Mouse (Mus musculus) myocyte (in vitro differentiated cells): ENCODE results near the gene Rbck1. TPM values are rescaled to one million over a fixed set of nuclear protein-coding genes. Genes with fewer than 3 reads are reported as not detected.
A peak's percentile ranks its signal among the peaks of the same experiment; 100 is the strongest.
"Not testable (repeated sequence)": the region's sequence is repeated elsewhere in the genome, so short reads cannot be mapped to it uniquely, and the experiment has no call there.

Experiments used
- H3K27me3 ChIP-seq: one replicate; pipeline ENCODE4 v1.6.1; 2011; ENCODE audit not compliant: control insufficient read depth, insufficient read depth, insufficient read length
- H3K36me3 ChIP-seq: one replicate; pipeline ENCODE4 v1.6.1; 2011; ENCODE audit not compliant: control insufficient read depth, insufficient read depth
- H3K4me2 ChIP-seq: one replicate; pipeline ENCODE4 v1.6.1; 2011; ENCODE audit warnings: low read depth, control low read depth
- H3K4me3 ChIP-seq: one replicate; pipeline ENCODE4 v1.5.1; 2011; ENCODE audit warnings: mild to moderate bottlenecking, control low read depth, moderate library complexity
- H3K79me2 ChIP-seq: one replicate; pipeline ENCODE4 v1.6.1; 2011; ENCODE audit not compliant: control insufficient read depth, insufficient read depth
- H3ac ChIP-seq: one replicate; pipeline ENCODE4 v1.6.1; 2011; ENCODE audit not compliant: control insufficient read depth, insufficient read length
- CEBPB ChIP-seq: IDR thresholded peaks from 2 replicates; pipeline ENCODE4 v1.6.1; 2011; ENCODE audit warnings: mild to moderate bottlenecking, moderate library complexity; ENCODE audit not compliant: poor library complexity, insufficient read depth, severe bottlenecking
- E2F4 ChIP-seq: IDR thresholded peaks from one replicate; pipeline ENCODE4 v1.6.1; 2011; ENCODE audit warnings: mild to moderate bottlenecking, control low read depth, moderate library complexity; ENCODE audit not compliant: insufficient read depth
- MAX ChIP-seq: IDR thresholded peaks from one replicate; pipeline ENCODE4 v1.6.1; 2011; ENCODE audit warnings: low read depth, mild to moderate bottlenecking, control low read depth
- MYOD1 ChIP-seq, 3 experiments: IDR thresholded peaks; one replicate each; pipeline ENCODE4 v1.6.1; 2011; ENCODE audit warnings: control low read depth in 2 of 3, low read depth in 2 of 3, mild to moderate bottlenecking in 2 of 3, moderate library complexity in 1 of 3; ENCODE audit not compliant: insufficient read length in 2 of 3, control insufficient read depth in 1 of 3
- MYOG ChIP-seq, 3 experiments: IDR thresholded peaks; one replicate each; pipeline ENCODE4 v1.6.1; 2011; ENCODE audit warnings: control low read depth in 2 of 3, low read depth in 2 of 3, mild to moderate bottlenecking in 2 of 3; ENCODE audit not compliant: insufficient read length in 2 of 3, control insufficient read depth in 1 of 3, insufficient read depth in 1 of 3
- POLR2A ChIP-seq: IDR thresholded peaks from one replicate; pipeline ENCODE4 v1.6.1; 2011; ENCODE audit warnings: low read depth, mild to moderate bottlenecking, control low read depth, moderate library complexity; ENCODE audit not compliant: insufficient read length
- POLR2AphosphoS2 ChIP-seq: IDR thresholded peaks from one replicate; pipeline ENCODE4 v1.6.1; 2011; ENCODE audit warnings: low read depth, control low read depth; ENCODE audit not compliant: insufficient read length
- REST ChIP-seq: IDR thresholded peaks from one replicate; pipeline ENCODE4 v1.6.1; 2011; ENCODE audit warnings: mild to moderate bottlenecking, control low read depth, moderate library complexity; ENCODE audit not compliant: insufficient read depth, insufficient read length
- SRF ChIP-seq: IDR thresholded peaks from one replicate; pipeline ENCODE4 v1.6.1; 2011; ENCODE audit warnings: low read depth; ENCODE audit not compliant: control insufficient read depth, insufficient read length
- TCF12 ChIP-seq: IDR thresholded peaks from one replicate; pipeline ENCODE4 v1.6.1; 2011; ENCODE audit warnings: mild to moderate bottlenecking, control low read depth; ENCODE audit not compliant: poor library complexity, insufficient read depth, severe bottlenecking
- TCF3 ChIP-seq: IDR thresholded peaks from one replicate; pipeline ENCODE4 v1.6.1; 2011; ENCODE audit warnings: low read depth, control low read depth; ENCODE audit not compliant: insufficient read length
- USF1 ChIP-seq: IDR thresholded peaks from one replicate; pipeline ENCODE4 v1.6.1; 2011; ENCODE audit warnings: low read depth, mild to moderate bottlenecking, control low read depth, moderate library complexity
- polyA plus RNA-seq: library from polyadenylated mRNA; unstranded; fragments of >200 nt; fragmentation: generic; extraction: Trizol; gene quantifications from one replicate; pipeline ENCODE4 v1.2.1, GENCODE M21; 2012; ENCODE audit warnings: missing spikeins

Rbck1 gene
- polyA plus RNA-seq, 1 experiment: 73.3 TPM

DNA sequence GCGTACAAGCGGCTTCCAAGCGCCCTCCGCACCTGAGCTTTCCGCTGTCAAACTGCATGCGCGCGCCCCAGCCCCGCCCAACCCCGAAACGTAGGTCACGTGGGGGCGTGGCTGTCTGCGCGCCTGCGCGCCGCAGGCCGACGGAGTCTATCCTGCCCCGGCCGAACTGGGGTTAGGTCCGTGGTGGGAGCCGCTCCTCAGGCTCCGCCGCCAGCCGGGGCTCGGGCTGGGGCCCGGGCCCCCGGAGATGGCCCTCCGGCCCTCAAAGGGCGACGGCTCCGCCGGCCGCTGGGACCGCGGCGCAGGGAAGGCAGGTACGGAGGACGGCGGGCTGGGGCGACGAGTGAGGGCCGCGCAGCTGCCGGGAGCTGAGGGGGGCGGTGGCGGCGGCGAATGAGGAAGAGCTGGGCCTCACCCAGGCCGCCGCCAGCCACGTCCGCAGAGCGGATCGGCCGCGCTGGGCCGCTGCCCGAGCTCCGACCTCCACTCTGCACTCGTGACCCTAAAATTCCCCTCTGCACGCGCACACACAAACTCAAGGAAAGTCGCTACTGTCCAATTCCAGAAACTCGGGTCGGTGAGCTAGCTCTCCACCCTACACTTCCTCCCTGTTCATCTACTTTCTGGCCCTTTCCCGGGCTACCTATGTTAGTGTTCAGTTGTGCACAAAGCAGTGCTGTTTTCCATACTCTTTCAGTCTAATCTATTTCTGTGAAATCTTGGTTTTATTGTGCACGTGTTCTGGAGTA lies 38.6 kb downstream of the Rbck1 start, which contains the start of gene Tbc1d20:
TSS of gene Tbc1d20 (plus strand) at position 102 of the 749 bp plus-strand sequence.
- Histone ChIP-seq H3ac (peak within 1 kb of the TSS; percentile 94), H3K79me2 (peaks cover 49% of the 10 kb centered on the region), H3K4me2 (peak within 1 kb of the TSS; percentile 89), H3K4me3 (peak within 1 kb of the TSS; percentile 57), H3K27me3 (no peaks in the 10 kb centered on the region), H3K36me3 (no peaks in the 10 kb centered on the region)
- TF ChIP-seq POLR2AphosphoS2 (peak; percentile 93), MYOD1 (IDR thresholded peaks at IDR 0.05; ENCODE audit: control insufficient read depth in 1 of 3, insufficient read length in 2 of 3, low read depth in 2 of 3) (peak in 2 of 3 experiments; percentile 49 to 78), POLR2A (peak; percentile 90), MYOG (IDR thresholded peaks at IDR 0.05; ENCODE audit: control insufficient read depth in 1 of 3, insufficient read depth in 1 of 3, insufficient read length in 2 of 3, low read depth in 2 of 3) (peak in 2 of 3 experiments; percentile 41 to 57), USF1 (peak; percentile 89), REST (no peak)

- TF ChIP-seq TCF12 (no peak), POLR2A (no peak), TCF3 (no peak), E2F4 (no peak), POLR2AphosphoS2 (no peak), MYOG (IDR thresholded peaks at IDR 0.05; ENCODE audit: control insufficient read depth in 1 of 3, insufficient read depth in 1 of 3, insufficient read length in 2 of 3, low read depth in 2 of 3) (no peak), REST (no peak), MAX (no peak)
- Histone ChIP-seq H3ac (peak overlapping the region; percentile 94), H3K79me2 (peaks cover 43% of the 10 kb centered on the region), H3K4me3 (peak overlapping the region; percentile 57), H3K27me3 (no peaks in the 10 kb centered on the region), H3K36me3 (peaks cover under 1% of the 10 kb centered on the region), H3K4me2 (peak overlapping the region; percentile 89)
These were observed 39.2 kb downstream of the Rbck1 start for GRCm38 (mm10) chr2:152293179-152293726.

DNA sequence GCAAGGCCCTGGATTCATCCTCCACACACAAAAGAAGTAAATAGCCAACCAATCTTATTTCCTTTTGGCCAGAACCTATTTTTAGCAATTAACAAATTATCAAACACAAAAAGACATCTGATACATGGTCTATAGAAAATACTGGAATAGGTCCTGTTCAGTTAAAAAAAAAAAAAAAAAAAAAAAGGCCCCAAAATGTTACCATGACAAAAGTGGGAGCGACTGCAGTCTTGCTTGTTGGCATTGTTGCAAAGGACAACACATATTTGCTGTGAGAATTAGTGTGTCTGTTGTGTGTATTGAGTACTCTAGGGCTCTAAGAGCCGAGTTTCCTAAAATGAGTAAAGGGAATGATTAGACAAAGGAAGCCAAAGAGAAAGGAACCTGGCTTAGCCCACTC lies 40.0 kb downstream of the Rbck1 start:
- Histone ChIP-seq H3K4me3 (peak overlapping the region; percentile 57), H3K79me2 (peaks cover 35% of the 10 kb centered on the region), H3ac (no peak overlapping the region), H3K27me3 (no peaks in the 10 kb centered on the region), H3K36me3 (peaks cover 8% of the 10 kb centered on the region), H3K4me2 (no peak overlapping the region)
- TF ChIP-seq POLR2AphosphoS2 (no peak), CEBPB (no peak), MYOG (IDR thresholded peaks at IDR 0.05; ENCODE audit: control insufficient read depth in 1 of 3, insufficient read depth in 1 of 3, insufficient read length in 2 of 3, low read depth in 2 of 3) (no peak), REST (no peak), TCF3 (no peak), SRF (no peak), POLR2A (no peak), MAX (no peak), E2F4 (no peak)

DNA sequence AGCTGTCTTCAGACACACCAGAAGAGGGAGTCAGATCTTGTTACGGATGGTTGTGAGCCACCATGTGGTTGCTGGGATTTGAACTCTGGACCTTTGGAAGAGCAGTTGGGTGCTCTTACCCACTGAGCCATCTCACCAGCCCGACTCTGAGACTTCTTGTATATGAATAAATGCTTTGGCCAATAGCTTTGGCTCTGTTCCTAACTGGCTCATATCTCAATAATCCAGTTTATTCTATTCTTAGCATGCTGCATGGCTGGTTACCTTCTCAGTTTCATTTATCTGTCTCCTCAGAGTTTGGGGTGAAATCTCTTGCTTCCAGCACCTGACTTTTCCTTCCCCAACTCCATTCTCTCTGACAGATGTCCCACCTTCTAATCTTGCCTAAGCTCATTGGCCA lies 42.8 kb downstream of the Rbck1 start:
- not testable (repeated sequence) for H3K27me3 ChIP-seq, H3K79me2 ChIP-seq, H3ac ChIP-seq, H3K4me2 ChIP-seq, H3K4me3 ChIP-seq
- H3K36me3 ChIP-seq: peaks cover 32% of the 10 kb centered on the region

DNA sequence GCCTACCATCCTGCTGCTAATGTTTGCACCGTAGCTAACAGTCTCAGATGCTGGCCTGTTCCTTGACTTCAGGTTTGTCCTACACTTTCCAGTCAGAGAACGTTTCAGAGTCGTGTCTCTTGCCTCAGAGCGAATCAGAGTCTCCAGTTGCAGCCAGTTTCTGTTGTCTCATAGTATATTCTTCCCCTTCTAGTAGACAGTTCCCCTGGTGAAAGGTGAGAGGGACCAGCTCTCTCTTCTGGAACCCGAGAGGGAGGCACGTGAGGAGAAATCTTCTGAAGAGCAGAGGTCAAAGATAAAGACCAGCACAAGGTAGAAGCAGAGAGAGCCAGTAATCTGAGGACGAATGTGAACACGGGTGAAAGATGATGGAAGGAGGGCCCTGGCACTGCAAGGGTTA lies 44.4 kb downstream of the Rbck1 start:
- Histone ChIP-seq H3K27me3 (no peaks in the 10 kb centered on the region), H3K79me2 (no peaks in the 10 kb centered on the region), H3K4me2 (no peak overlapping the region), H3K4me3 (no peak overlapping the region), H3K36me3 (peaks cover 46% of the 10 kb centered on the region), H3ac (no peak overlapping the region)
- no peak for TF ChIP-seq CEBPB
- no peak for TF ChIP-seq MAX
- TF ChIP-seq MYOG (IDR thresholded peaks at IDR 0.05; ENCODE audit: control insufficient read depth in 1 of 3, insufficient read depth in 1 of 3, insufficient read length in 2 of 3, low read depth in 2 of 3): no peak
- no peak for TF ChIP-seq REST
- no peak for TF ChIP-seq USF1
- no peak for TF ChIP-seq TCF12
- no peak for TF ChIP-seq POLR2A
- TF ChIP-seq TCF3: no peak
- no peak for TF ChIP-seq SRF
- TF ChIP-seq E2F4: no peak
- TF ChIP-seq POLR2AphosphoS2: no peak
- TF ChIP-seq MYOD1 (IDR thresholded peaks at IDR 0.05; ENCODE audit: control insufficient read depth in 1 of 3, insufficient read length in 2 of 3, low read depth in 2 of 3): no peak
